Mouse (Mus musculus) myocyte (in vitro differentiated cells): ENCODE results near the gene Gm37240. TPM values are rescaled to one million over a fixed set of nuclear protein-coding genes. Genes with fewer than 3 reads are reported as not detected.

ENCODE experiments used
- H3K27me3 ChIP-seq: one replicate; pipeline ENCODE4 v1.6.1; 2011; ENCODE audit not compliant: control insufficient read depth, insufficient read depth, insufficient read length
- H3K36me3 ChIP-seq: one replicate; pipeline ENCODE4 v1.6.1; 2011; ENCODE audit not compliant: control insufficient read depth, insufficient read depth
- H3K4me2 ChIP-seq: one replicate; pipeline ENCODE4 v1.6.1; 2011; ENCODE audit warnings: low read depth, control low read depth
- H3K4me3 ChIP-seq: one replicate; pipeline ENCODE4 v1.5.1; 2011; ENCODE audit warnings: mild to moderate bottlenecking, control low read depth, moderate library complexity
- H3K79me2 ChIP-seq: one replicate; pipeline ENCODE4 v1.6.1; 2011; ENCODE audit not compliant: control insufficient read depth, insufficient read depth
- H3ac ChIP-seq: one replicate; pipeline ENCODE4 v1.6.1; 2011; ENCODE audit not compliant: control insufficient read depth, insufficient read length
- CEBPB ChIP-seq: IDR thresholded peaks from 2 replicates; pipeline ENCODE4 v1.6.1; 2011; ENCODE audit warnings: mild to moderate bottlenecking, moderate library complexity; ENCODE audit not compliant: poor library complexity, insufficient read depth, severe bottlenecking
- E2F4 ChIP-seq: IDR thresholded peaks from one replicate; pipeline ENCODE4 v1.6.1; 2011; ENCODE audit warnings: mild to moderate bottlenecking, control low read depth, moderate library complexity; ENCODE audit not compliant: insufficient read depth
- MAX ChIP-seq: IDR thresholded peaks from one replicate; pipeline ENCODE4 v1.6.1; 2011; ENCODE audit warnings: low read depth, mild to moderate bottlenecking, control low read depth
- MYOD1 ChIP-seq, 3 experiments: IDR thresholded peaks; one replicate each; pipeline ENCODE4 v1.6.1; 2011; ENCODE audit warnings: control low read depth in 2 of 3, low read depth in 2 of 3, mild to moderate bottlenecking in 2 of 3, moderate library complexity in 1 of 3; ENCODE audit not compliant: insufficient read length in 2 of 3, control insufficient read depth in 1 of 3
- MYOG ChIP-seq, 3 experiments: IDR thresholded peaks; one replicate each; pipeline ENCODE4 v1.6.1; 2011; ENCODE audit warnings: control low read depth in 2 of 3, low read depth in 2 of 3, mild to moderate bottlenecking in 2 of 3; ENCODE audit not compliant: insufficient read length in 2 of 3, control insufficient read depth in 1 of 3, insufficient read depth in 1 of 3
- POLR2A ChIP-seq: IDR thresholded peaks from one replicate; pipeline ENCODE4 v1.6.1; 2011; ENCODE audit warnings: low read depth, mild to moderate bottlenecking, control low read depth, moderate library complexity; ENCODE audit not compliant: insufficient read length
- POLR2AphosphoS2 ChIP-seq: IDR thresholded peaks from one replicate; pipeline ENCODE4 v1.6.1; 2011; ENCODE audit warnings: low read depth, control low read depth; ENCODE audit not compliant: insufficient read length
- REST ChIP-seq: IDR thresholded peaks from one replicate; pipeline ENCODE4 v1.6.1; 2011; ENCODE audit warnings: mild to moderate bottlenecking, control low read depth, moderate library complexity; ENCODE audit not compliant: insufficient read depth, insufficient read length
- SRF ChIP-seq: IDR thresholded peaks from one replicate; pipeline ENCODE4 v1.6.1; 2011; ENCODE audit warnings: low read depth; ENCODE audit not compliant: control insufficient read depth, insufficient read length
- TCF12 ChIP-seq: IDR thresholded peaks from one replicate; pipeline ENCODE4 v1.6.1; 2011; ENCODE audit warnings: mild to moderate bottlenecking, control low read depth; ENCODE audit not compliant: poor library complexity, insufficient read depth, severe bottlenecking
- TCF3 ChIP-seq: IDR thresholded peaks from one replicate; pipeline ENCODE4 v1.6.1; 2011; ENCODE audit warnings: low read depth, control low read depth; ENCODE audit not compliant: insufficient read length
- USF1 ChIP-seq: IDR thresholded peaks from one replicate; pipeline ENCODE4 v1.6.1; 2011; ENCODE audit warnings: low read depth, mild to moderate bottlenecking, control low read depth, moderate library complexity
- polyA plus RNA-seq: library from polyadenylated mRNA; unstranded; fragments of >200 nt; fragmentation: generic; extraction: Trizol; gene quantifications from one replicate; pipeline ENCODE4 v1.2.1, GENCODE M21; 2012; ENCODE audit warnings: missing spikeins

Gm37240 gene
- polyA plus RNA-seq, 1 experiment: 8.7 TPM

GRCm38 (mm10) chr3:85145568-85145967 is 741.8 kb downstream of the Gm37240 start:
- Histone ChIP-seq H3K27me3 (no peaks in the 10 kb centered on the region), H3K36me3 (no peaks in the 10 kb centered on the region), H3K4me2 (no peak overlapping the region), H3K79me2 (no peaks in the 10 kb centered on the region), H3ac (no peak overlapping the region), H3K4me3 (no peak overlapping the region)
- TF ChIP-seq USF1 (peak; percentile 27), REST (no peak)

GRCm38 (mm10) chr3:85145076-85145475 is 742.2 kb downstream of the Gm37240 start:
- no peaks in the 10 kb centered on the region for H3K79me2 ChIP-seq
- no peaks in the 10 kb centered on the region for H3K36me3 ChIP-seq
- H3K4me2 ChIP-seq: no peak overlapping the region
- no peak overlapping the region for H3ac ChIP-seq
- no peaks in the 10 kb centered on the region for H3K27me3 ChIP-seq
- H3K4me3 ChIP-seq: no peak overlapping the region
- TF ChIP-seq SRF (no peak), REST (no peak)

GRCm38 (mm10) chr3:85144425-85144824 is 742.9 kb downstream of the Gm37240 start:
- Histone ChIP-seq H3K36me3 (no peaks in the 10 kb centered on the region), H3K79me2 (no peaks in the 10 kb centered on the region), H3ac (no peak overlapping the region), H3K4me2 (no peak overlapping the region), H3K27me3 (no peaks in the 10 kb centered on the region), H3K4me3 (no peak overlapping the region)
- TF ChIP-seq MYOG (IDR thresholded peaks at IDR 0.05; ENCODE audit: control insufficient read depth in 1 of 3, insufficient read depth in 1 of 3, insufficient read length in 2 of 3, low read depth in 2 of 3) (no peak), TCF3 (no peak), MYOD1 (IDR thresholded peaks at IDR 0.05; ENCODE audit: control insufficient read depth in 1 of 3, insufficient read length in 2 of 3, low read depth in 2 of 3) (no peak), CEBPB (no peak), POLR2AphosphoS2 (no peak), USF1 (no peak), MAX (no peak)

GRCm38 (mm10) chr3:85140488-85140887 is 746.8 kb downstream of the Gm37240 start:
- H3ac ChIP-seq: no peak overlapping the region
- no peaks in the 10 kb centered on the region for H3K36me3 ChIP-seq
- no peaks in the 10 kb centered on the region for H3K27me3 ChIP-seq
- TF ChIP-seq TCF3 (no peak), POLR2AphosphoS2 (no peak), MAX (no peak), POLR2A (no peak), TCF12 (no peak), MYOD1 (IDR thresholded peaks at IDR 0.05; ENCODE audit: control insufficient read depth in 1 of 3, insufficient read length in 2 of 3, low read depth in 2 of 3) (no peak), MYOG (IDR thresholded peaks at IDR 0.05; ENCODE audit: control insufficient read depth in 1 of 3, insufficient read depth in 1 of 3, insufficient read length in 2 of 3, low read depth in 2 of 3) (no peak)
- no peak overlapping the region for H3K4me2 ChIP-seq
- H3K4me3 ChIP-seq: no peak overlapping the region
- H3K79me2 ChIP-seq: no peaks in the 10 kb centered on the region

- no peak overlapping the region for H3K4me2 ChIP-seq
- no peak overlapping the region for H3ac ChIP-seq
- no peaks in the 10 kb centered on the region for H3K36me3 ChIP-seq
- no peak for TF ChIP-seq REST
- no peak for TF ChIP-seq MYOD1 (IDR thresholded peaks at IDR 0.05; ENCODE audit: control insufficient read depth in 1 of 3, insufficient read length in 2 of 3, low read depth in 2 of 3)
- no peak for TF ChIP-seq MAX
- TF ChIP-seq POLR2A: no peak
- TF ChIP-seq E2F4: no peak
- H3K27me3 ChIP-seq: no peaks in the 10 kb centered on the region
- H3K79me2 ChIP-seq: no peaks in the 10 kb centered on the region
- H3K4me3 ChIP-seq: no peak overlapping the region
Observed at GRCm38 (mm10) chr3:85138407-85138806, 748.9 kb downstream of the Gm37240 start.

- Histone ChIP-seq H3K79me2 (no peaks in the 10 kb centered on the region), H3K27me3 (no peaks in the 10 kb centered on the region), H3ac (no peak overlapping the region), H3K4me2 (no peak overlapping the region), H3K36me3 (no peaks in the 10 kb centered on the region), H3K4me3 (no peak overlapping the region)
- no peak for TF ChIP-seq MYOG (IDR thresholded peaks at IDR 0.05; ENCODE audit: control insufficient read depth in 1 of 3, insufficient read depth in 1 of 3, insufficient read length in 2 of 3, low read depth in 2 of 3)
- TF ChIP-seq MAX: no peak
- no peak for TF ChIP-seq POLR2AphosphoS2
Observed at GRCm38 (mm10) chr3:85133561-85133960, 753.8 kb downstream of the Gm37240 start.
